In genomic region chr5:107437464-107438281, GRCm38 (mm10) we compare ENCODE assay signal across 8 mouse cellular contexts. TPM values are rescaled to one million over a fixed set of nuclear protein-coding genes. Genes with fewer than 3 reads are reported as not detected.
DNase-seq lines count a peak whose midpoint lies in the region; ATAC-seq lines count a peak whose summit lies in the region.

Gene Btbd8, plus strand, starts transcription at chr5:107437997.

- no peaks in the 10 kb centered on the region for H3K27me3 ChIP-seq in hindbrain, embryonic 12.5 days

- H3K36me3 ChIP-seq in hindbrain, embryonic 12.5 days = no peaks in the 10 kb centered on the region

- H3K27ac ChIP-seq in hindbrain, embryonic 12.5 days = peak within 1 kb of the TSS; percentile 89

- H3K4me2 ChIP-seq in hindbrain, embryonic 12.5 days (replicated peaks) = peak within 1 kb of the TSS; percentile 65

- peak within 1 kb of the TSS; percentile 83 for H3K4me3 ChIP-seq in hindbrain, embryonic 12.5 days

- peak within 1 kb of the TSS; percentile 92 for H3K9ac ChIP-seq in hindbrain, embryonic 12.5 days

- ATAC-seq in hindbrain, embryonic 12.5 days (ENCODE audit: low FRiP score) = peak; percentile 97

- H3K9me3 ChIP-seq in hindbrain, embryonic 12.5 days (replicated peaks) = no peaks in the 10 kb centered on the region

- under 1% methylated on average over 51 of the region's 51 CpGs for WGBS in hindbrain, embryonic 12.5 days

- peaks cover 5% of the 10 kb centered on the region for H3K4me1 ChIP-seq in hindbrain, embryonic 12.5 days

- peak; percentile 95 for DNase-seq in MN1 (ENCODE audit: low spot score)
- DNase-seq in cerebellum, adult 9-10 months = peak; percentile 96
- peak; percentile 78 to 93 for DNase-seq in frontal cortex, adult 2 months (ENCODE audit: extremely low spot score in 1 of 2, low spot score in 1 of 2)
- peak; percentile 92 to 94 for DNase-seq in layer of hippocampus, postnatal 14 days (ENCODE audit: low spot score in 2 of 2)
- DNase-seq in lung, postnatal 14 days = peak; percentile 92
- peak; percentile 93 for DNase-seq in retina, adult 2 months (ENCODE audit: low read depth, low spot score)
- peak; percentile 91 to 93 for DNase-seq in thymus, postnatal 36 days

RNA-seq across cellular contexts. Expression of gene Btbd8, which starts in this region (rescaled TPM):
- 53.7 and 54.1 TPM in 2 replicates for polyA plus RNA-seq in frontal cortex, adult 2 months (2012; rRNA removed)
- polyA plus RNA-seq in hindbrain, embryonic 12.5 days (2016; fragmentation: Nextera tagmentation; extraction: Ambion mirVana) = 8.8 and 10.3 TPM in 2 replicates
- total RNA-seq in layer of hippocampus, postnatal 14 days (2021) = 10 to 100 TPM; 90.8 to 99.5 TPM

Comparison
In these comparisons a context has a peak if more than half of its experiments do, and no peak if none do; other contexts are left out.
1. Peak in every context shown above with its lines: DNase-seq, ATAC-seq, H3K4me3 ChIP-seq and H3K27ac ChIP-seq.